Mouse (Mus musculus): ENCODE measurements around the gene Chchd10. TPM values are rescaled to one million over a fixed set of nuclear protein-coding genes. Genes with fewer than 3 reads are reported as not detected.

The Chchd10 gene
- polyA plus RNA-seq, 1 experiment from 2014 or later = 37.8 TPM

GRCm38 (mm10) chr10:75944066-75944772 is 11.3 kb downstream of the Chchd10 start:
- Histone ChIP-seq H3K36me3 (no peaks in the 10 kb centered on the region), H3K4me2 (0 out of 2 replicates have a peak overlapping the region, but pooled peaks have one; percentile 1), H3K9me3 (no peaks in the 10 kb centered on the region), H3K4me1 (replicated peaks) (peaks cover 21% of the 10 kb centered on the region), H3K4me3 (no peak overlapping the region), H3K27ac (peak overlapping the region; percentile 68), H3K9ac (no peak overlapping the region), H3K27me3 (peaks cover 16% of the 10 kb centered on the region)
- 12% methylated on average over 11 of the region's 11 CpGs for WGBS
- ATAC-seq (ENCODE audit: low FRiP score) = no peak

DNA sequence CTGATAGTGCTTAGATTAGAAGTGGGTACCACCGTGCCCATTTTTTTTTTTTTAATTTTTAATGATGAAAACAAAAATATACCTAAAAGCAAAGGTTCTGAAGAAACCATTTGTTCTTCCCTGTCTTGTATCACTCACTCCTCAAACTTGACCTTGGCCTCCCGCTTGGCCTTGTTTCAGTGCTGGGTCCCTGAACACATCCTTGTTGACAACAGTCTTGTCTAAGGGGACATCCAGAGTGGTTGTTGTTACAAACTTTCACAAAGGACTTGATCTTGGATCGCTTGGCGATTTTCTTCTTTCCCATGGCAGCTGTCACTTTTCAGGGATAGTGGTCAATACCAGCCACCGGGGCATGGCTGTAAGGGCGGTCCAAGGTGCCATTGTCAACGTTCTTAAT is 12.3 kb downstream of the Chchd10 start:
- no peak for ATAC-seq (ENCODE audit: low FRiP score)
- peaks cover 21% of the 10 kb centered on the region for H3K27me3 ChIP-seq
- 92% methylated on average over 7 of the region's 7 CpGs for WGBS
- no peak overlapping the region for H3K27ac ChIP-seq
- no peak overlapping the region for H3K4me3 ChIP-seq
- H3K4me1 ChIP-seq (replicated peaks) = peaks cover 21% of the 10 kb centered on the region
- no peaks in the 10 kb centered on the region for H3K36me3 ChIP-seq
- no peak overlapping the region for H3K4me2 ChIP-seq
- no peak overlapping the region for H3K9ac ChIP-seq
- H3K9me3 ChIP-seq = no peaks in the 10 kb centered on the region

- 89% methylated on average over 7 of the region's 7 CpGs for WGBS
- Histone ChIP-seq H3K9me3 (no peaks in the 10 kb centered on the region), H3K4me1 (replicated peaks) (peaks cover 22% of the 10 kb centered on the region), H3K4me2 (no peak overlapping the region), H3K27ac (no peak overlapping the region), H3K27me3 (peaks cover 26% of the 10 kb centered on the region), H3K9ac (no peak overlapping the region), H3K4me3 (no peak overlapping the region), H3K36me3 (no peaks in the 10 kb centered on the region)
- ATAC-seq (ENCODE audit: low FRiP score) = no peak
Measured at GRCm38 (mm10) chr10:75945896-75946295, 13.0 kb downstream of the Chchd10 start.

DNA sequence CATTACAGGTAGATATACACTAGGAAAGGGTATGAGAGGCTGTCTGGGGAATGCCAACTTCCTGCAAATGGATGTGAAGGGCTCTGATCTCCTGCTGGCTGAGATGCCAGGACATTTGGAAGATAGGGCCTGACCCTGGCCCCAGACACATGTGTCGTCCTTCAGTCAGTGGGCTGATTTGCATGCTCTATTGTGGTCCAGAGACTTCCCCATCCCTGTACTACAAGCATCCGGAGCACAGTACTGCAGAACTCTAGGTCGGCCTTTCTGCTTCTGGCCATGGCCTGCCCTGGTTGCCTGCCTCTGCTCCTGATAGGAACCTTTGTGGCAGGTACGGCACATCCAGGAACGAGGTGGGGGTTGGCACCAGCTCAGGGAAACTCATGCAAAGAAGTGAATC is 15.1 kb downstream of the Chchd10 start:
- Histone ChIP-seq H3K4me1 (replicated peaks) (peaks cover 24% of the 10 kb centered on the region), H3K27ac (no peak overlapping the region), H3K9ac (no peak overlapping the region), H3K9me3 (no peaks in the 10 kb centered on the region), H3K4me3 (no peak overlapping the region), H3K4me2 (no peak overlapping the region), H3K27me3 (peaks cover 29% of the 10 kb centered on the region), H3K36me3 (no peaks in the 10 kb centered on the region)
- WGBS = 77% methylated on average over 5 of the region's 5 CpGs
- no peak for ATAC-seq (ENCODE audit: low FRiP score)

DNA sequence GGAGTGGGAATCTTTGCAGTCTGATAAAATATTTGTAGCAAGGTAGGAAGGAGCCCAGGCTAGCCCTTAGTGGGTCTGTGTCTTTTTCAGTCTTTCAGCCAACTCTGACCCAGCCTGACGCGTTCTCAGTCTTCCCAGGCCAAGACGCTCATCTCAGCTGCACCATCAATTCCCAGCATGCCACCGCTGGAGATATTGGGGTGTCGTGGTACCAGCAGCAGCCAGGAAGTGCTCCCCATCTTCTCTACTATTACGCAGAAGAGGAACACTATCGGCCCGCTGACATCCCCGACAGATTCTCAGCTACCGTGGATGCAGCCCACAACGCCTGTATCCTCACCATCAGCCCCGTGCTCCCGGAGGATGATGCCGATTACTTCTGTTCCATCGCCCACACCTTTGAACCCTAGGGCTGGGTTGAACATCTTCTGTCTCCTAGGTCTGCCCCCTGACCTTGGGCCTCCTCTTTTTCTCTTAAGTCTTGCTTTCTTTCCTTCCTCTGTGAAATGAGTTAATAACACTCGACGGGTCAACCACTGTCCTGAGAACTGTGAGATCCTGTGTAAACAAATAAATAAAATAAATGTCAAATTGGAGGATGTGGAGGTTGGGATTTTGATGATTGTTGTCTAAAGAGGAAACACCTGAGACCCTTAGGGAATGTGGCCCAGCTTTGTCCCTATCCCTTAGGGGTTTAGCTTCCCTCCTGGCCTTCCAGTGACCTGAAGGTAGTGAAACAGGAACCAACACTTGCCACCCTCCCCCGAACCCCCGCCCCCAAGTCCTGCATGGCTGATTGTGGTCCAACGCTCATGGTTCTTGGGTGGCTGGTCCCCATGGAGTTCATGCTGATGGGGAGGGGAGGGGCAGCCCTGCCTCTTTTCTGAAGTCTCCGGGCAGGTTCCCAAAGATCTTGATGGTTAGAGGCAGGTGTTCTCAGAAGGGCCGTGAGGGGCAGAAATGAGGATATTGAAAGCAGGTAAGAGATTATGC is 16.4 kb downstream of the Chchd10 start:
- WGBS = 82% methylated on average over 22 of the region's 22 CpGs
- Histone ChIP-seq H3K27ac (no peak overlapping the region), H3K9me3 (no peaks in the 10 kb centered on the region), H3K9ac (no peak overlapping the region), H3K4me3 (no peak overlapping the region), H3K4me2 (no peak overlapping the region), H3K4me1 (replicated peaks) (peaks cover 14% of the 10 kb centered on the region), H3K36me3 (no peaks in the 10 kb centered on the region), H3K27me3 (peaks cover 40% of the 10 kb centered on the region)
- no peak for ATAC-seq (ENCODE audit: low FRiP score)

DNA sequence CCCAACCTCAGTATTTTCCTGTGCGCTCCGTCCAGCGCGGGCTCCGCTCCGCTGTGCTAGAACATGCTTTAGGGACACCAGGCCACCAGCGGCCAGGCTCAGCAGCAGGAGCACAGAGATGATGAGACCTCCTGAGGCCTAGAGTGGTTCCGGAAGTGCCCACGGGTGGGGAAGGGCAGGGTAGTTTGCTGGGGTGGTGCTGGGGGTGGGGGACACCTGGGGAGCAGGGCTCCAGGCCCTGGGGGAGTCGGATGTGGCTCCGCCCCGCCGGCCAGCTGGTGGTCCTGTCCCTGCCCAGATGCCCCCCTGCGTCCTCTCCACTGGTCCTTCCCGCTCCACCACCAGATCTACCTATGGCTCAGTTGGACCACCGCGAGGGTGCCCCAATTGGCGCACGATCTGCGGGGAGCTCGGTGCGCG is 17.9 kb downstream of the Chchd10 start:
- peaks cover 11% of the 10 kb centered on the region for H3K4me1 ChIP-seq (replicated peaks)
- H3K4me3 ChIP-seq = peak overlapping the region; percentile 42
- peak; percentile 68 for ATAC-seq (ENCODE audit: low FRiP score)
- no peaks in the 10 kb centered on the region for H3K9me3 ChIP-seq
- WGBS = 1% methylated on average over 23 of the region's 23 CpGs
- peak overlapping the region; percentile 69 for H3K9ac ChIP-seq
- no peaks in the 10 kb centered on the region for H3K36me3 ChIP-seq
- peak overlapping the region; percentile 84 for H3K4me2 ChIP-seq
- peaks cover 40% of the 10 kb centered on the region for H3K27me3 ChIP-seq
- H3K27ac ChIP-seq = no peak overlapping the region

GRCm38 (mm10) chr10:75951424-75952050 is 18.6 kb downstream of the Chchd10 start:
- Histone ChIP-seq H3K27ac (no peak overlapping the region), H3K4me2 (peak overlapping the region; percentile 84), H3K27me3 (peaks cover 40% of the 10 kb centered on the region), H3K4me3 (peak overlapping the region; percentile 42), H3K36me3 (no peaks in the 10 kb centered on the region), H3K9me3 (no peaks in the 10 kb centered on the region), H3K4me1 (replicated peaks) (peaks cover 11% of the 10 kb centered on the region), H3K9ac (peak overlapping the region; percentile 69)
- WGBS = 5% methylated on average over 13 of the region's 13 CpGs
- ATAC-seq (ENCODE audit: low FRiP score) = peak; percentile 21; the same call in 1 of the 2 replicates

DNA sequence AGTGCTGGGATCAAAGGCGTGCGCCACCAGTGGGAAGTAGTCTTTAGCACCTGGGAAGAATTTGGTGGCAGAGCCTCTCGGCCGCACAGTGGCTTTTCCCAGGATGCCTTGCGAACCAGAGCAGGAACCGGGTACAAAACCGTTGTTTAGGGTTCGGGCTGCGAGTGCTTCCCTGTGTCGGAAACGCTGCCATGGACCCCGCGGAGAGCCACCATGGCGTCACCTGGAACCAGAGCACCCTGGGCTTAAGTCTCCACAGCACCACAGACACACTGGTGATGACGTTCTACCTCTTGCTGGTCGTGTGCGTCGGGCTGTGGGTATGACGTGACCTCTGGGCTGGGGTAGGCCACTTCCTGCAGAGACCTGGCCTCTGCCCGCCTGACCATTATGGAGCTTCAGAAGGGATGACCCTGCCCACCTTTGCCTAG is 21.5 kb downstream of the Chchd10 start, which contains the start of gene Gm5134:
Gm5134 (plus strand) TSS at position 134 of the 431 bp plus-strand sequence.
- WGBS = 37% methylated on average over 20 of the region's 20 CpGs
- no peak for ATAC-seq (ENCODE audit: low FRiP score)
- H3K9ac ChIP-seq = peak within 1 kb of the TSS; percentile 35

DNA sequence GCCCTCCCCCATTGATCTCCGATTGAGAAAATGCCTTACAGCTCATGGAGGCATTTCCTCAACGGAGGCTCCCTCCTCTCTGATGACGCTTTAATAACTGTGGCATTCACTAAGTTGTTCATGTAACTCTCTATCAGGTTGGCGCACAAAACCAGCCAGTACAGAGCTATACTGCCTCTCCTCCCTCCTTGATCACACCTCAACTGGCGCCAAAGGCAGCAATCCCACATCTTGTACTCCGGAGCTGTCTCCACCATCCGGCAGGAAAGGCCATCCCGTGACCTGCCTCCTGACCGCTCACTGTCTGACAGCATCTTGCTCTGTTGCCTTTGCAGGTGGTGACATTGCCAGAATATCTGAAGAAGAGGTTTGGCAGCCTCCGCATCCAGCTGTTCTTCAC is 40.9 kb downstream of the Chchd10 start:
- Histone ChIP-seq H3K9ac (no peak overlapping the region), H3K4me3 (no peak overlapping the region), H3K27me3 (no peaks in the 10 kb centered on the region), H3K9me3 (no peaks in the 10 kb centered on the region), H3K4me1 (replicated peaks) (no peaks in the 10 kb centered on the region), H3K36me3 (no peaks in the 10 kb centered on the region), H3K27ac (no peak overlapping the region), H3K4me2 (no peak overlapping the region)
- no peak for ATAC-seq (ENCODE audit: low FRiP score)
- WGBS = 96% methylated on average over 10 of the region's 10 CpGs

More for the DNA sequence above, 21.5 kb downstream of the Chchd10 start, which contains the start of gene Gm5134:
- H3K27me3 ChIP-seq = peaks cover 27% of the 10 kb centered on the region
- H3K4me3 ChIP-seq = peak within 1 kb of the TSS; percentile 18; the same call in 1 of the 2 replicates
- H3K4me2 ChIP-seq = peak within 1 kb of the TSS; percentile 43
- H3K4me1 ChIP-seq (replicated peaks) = peaks cover 11% of the 10 kb centered on the region
- H3K27ac ChIP-seq = no peak within 1 kb of the TSS
- no peaks in the 10 kb centered on the region for H3K9me3 ChIP-seq
- no peaks in the 10 kb centered on the region for H3K36me3 ChIP-seq

GRCm38 (mm10) chr10:75975216-75975615 is 42.3 kb downstream of the Chchd10 start:
- 77% methylated on average over 5 of the region's 5 CpGs for WGBS
- no peak overlapping the region for H3K9ac ChIP-seq
- H3K27me3 ChIP-seq = no peaks in the 10 kb centered on the region
- H3K27ac ChIP-seq = no peak overlapping the region
- no peak overlapping the region for H3K4me2 ChIP-seq
- no peaks in the 10 kb centered on the region for H3K36me3 ChIP-seq
- no peak overlapping the region for H3K4me3 ChIP-seq
- no peak for ATAC-seq (ENCODE audit: low FRiP score)
- no peaks in the 10 kb centered on the region for H3K4me1 ChIP-seq (replicated peaks)
- no peaks in the 10 kb centered on the region for H3K9me3 ChIP-seq

DNA sequence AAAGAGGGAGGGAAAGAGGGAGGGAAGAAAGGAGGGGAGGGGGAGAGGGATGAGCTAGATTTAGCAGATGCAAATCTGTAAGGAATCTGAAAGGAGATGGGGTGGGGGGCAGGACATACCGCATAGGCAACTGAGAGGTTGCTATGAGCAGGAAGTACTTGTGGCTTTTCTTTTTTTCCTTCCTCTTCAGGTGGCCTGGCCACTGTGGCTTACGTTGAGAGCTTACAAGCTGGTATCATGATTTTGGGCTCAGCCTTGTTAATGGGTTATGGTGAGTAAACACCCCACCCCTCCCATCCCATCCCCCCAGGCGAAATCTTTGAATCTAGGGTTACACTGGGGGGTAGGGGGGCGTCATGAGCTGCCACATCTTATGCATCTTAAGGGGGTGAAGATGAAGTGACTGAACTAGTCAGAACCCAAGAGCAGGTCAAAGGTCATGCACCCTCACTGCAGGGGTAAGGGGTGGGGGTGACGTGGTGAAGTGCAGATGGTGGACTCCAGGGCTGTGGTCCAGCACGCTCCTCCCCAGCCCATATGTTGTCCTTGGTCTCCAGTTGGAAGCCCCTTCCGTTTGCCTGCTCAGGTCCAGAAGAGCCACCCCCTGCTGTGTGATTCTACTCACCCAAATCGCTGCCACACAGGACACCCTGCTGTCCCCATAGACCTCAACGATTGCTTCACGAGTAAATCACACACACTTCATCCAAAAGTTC is 45.3 kb downstream of the Chchd10 start:
- no peak overlapping the region for H3K4me2 ChIP-seq
- H3K9ac ChIP-seq = no peak overlapping the region
- H3K27me3 ChIP-seq = no peaks in the 10 kb centered on the region
- H3K36me3 ChIP-seq = no peaks in the 10 kb centered on the region
- no peak overlapping the region for H3K27ac ChIP-seq
- H3K4me1 ChIP-seq (replicated peaks) = no peaks in the 10 kb centered on the region
- no peak for ATAC-seq (ENCODE audit: low FRiP score)
- H3K4me3 ChIP-seq = no peak overlapping the region
- no peaks in the 10 kb centered on the region for H3K9me3 ChIP-seq
- 43% methylated on average over 10 of the region's 10 CpGs for WGBS

All from hindbrain, embryonic 13.5 days (tissue).